Comparison of ENCODE assay signal across 8 mouse cellular contexts in genomic region chr6:129180403-129181169, GRCm38 (mm10). TPM values are rescaled to one million over a fixed set of nuclear protein-coding genes. Genes with fewer than 3 reads are reported as not detected.
A peak's percentile ranks its signal among the peaks of the same experiment; 100 is the strongest.
DNase-seq lines count a peak whose midpoint lies in the region; ATAC-seq and TF ChIP-seq lines count a peak whose summit lies in the region.

Clec2d (plus strand) TSS chr6:129180615.

- peaks cover 10% of the 10 kb centered on the region; the same call in 1 of the 2 replicates for H3K36me3 ChIP-seq in erythroblast, embryonic 14.5 days (ENCODE audit: control insufficient read depth)
- peaks cover 3% of the 10 kb centered on the region; the same call in 1 of the 2 replicates for H3K36me3 ChIP-seq in heart, embryonic 10.5 days
- H3K36me3 ChIP-seq in kidney, embryonic 14.5 days (ENCODE audit: control insufficient read depth, insufficient read depth, low read length), result peaks cover 7% of the 10 kb centered on the region; the same call in 1 of the 2 replicates
- H3K36me3 ChIP-seq in liver, embryonic 11.5 days (ENCODE audit: control insufficient read depth, insufficient read depth, low read length), result no peaks in the 10 kb centered on the region
- H3K36me3 ChIP-seq in myocyte (ENCODE audit: control insufficient read depth, insufficient read depth), result peaks cover 25% of the 10 kb centered on the region

- peak within 1 kb of the TSS; percentile 44 for H3K4me2 ChIP-seq in kidney, embryonic 14.5 days (replicated peaks; ENCODE audit: low read depth, low read length)
- peak within 1 kb of the TSS; percentile 72 for H3K4me2 ChIP-seq in liver, embryonic 11.5 days
- H3K4me2 ChIP-seq in myocyte (ENCODE audit: low read depth), result peak within 1 kb of the TSS; percentile 46

- peak within 1 kb of the TSS; percentile 66 for H3K4me3 ChIP-seq in erythroblast, embryonic 14.5 days (replicated peaks)
- peak within 1 kb of the TSS; percentile 47 for H3K4me3 ChIP-seq in heart, embryonic 10.5 days
- peak within 1 kb of the TSS; percentile 56 for H3K4me3 ChIP-seq in kidney, embryonic 14.5 days (ENCODE audit: low read length)
- H3K4me3 ChIP-seq in liver, embryonic 11.5 days (ENCODE audit: low read depth, low read length), result peak within 1 kb of the TSS; percentile 58
- H3K4me3 ChIP-seq in myocyte, result peak within 1 kb of the TSS; percentile 73

- peak; percentile 95 for DNase-seq in CD4-positive, CD25-positive, alpha-beta regulatory T cell, adult 2 months (ENCODE audit: low read depth, low spot score)
- DNase-seq in brain, embryonic 14.5 days (ENCODE audit: low read depth), result peak; percentile 93
- DNase-seq in heart, embryonic 10.5 days (ENCODE audit: low spot score), result peak; percentile 86
- DNase-seq in liver, embryonic 11.5 days (ENCODE audit: low spot score), result peak; percentile 61
- peak; percentile 72 to 77 for DNase-seq in spleen, postnatal 4 days (ENCODE audit: low spot score in 2 of 2)

- H3K27me3 ChIP-seq in erythroblast, embryonic 14.5 days (ENCODE audit: control insufficient read depth), result no peaks in the 10 kb centered on the region
- H3K27me3 ChIP-seq in heart, embryonic 10.5 days (ENCODE audit: insufficient read depth, poor library complexity, severe bottlenecking), result no peaks in the 10 kb centered on the region
- H3K27me3 ChIP-seq in kidney, embryonic 14.5 days (ENCODE audit: control insufficient read depth, insufficient read depth, low read length), result no peaks in the 10 kb centered on the region
- H3K27me3 ChIP-seq in liver, embryonic 11.5 days (replicated peaks; ENCODE audit: control insufficient read depth, insufficient read depth, low read length), result no peaks in the 10 kb centered on the region
- no peaks in the 10 kb centered on the region for H3K27me3 ChIP-seq in myocyte (ENCODE audit: control insufficient read depth, insufficient read depth, insufficient read length)

- peak; percentile 34; the same call in 1 of the 2 replicates for TF ChIP-seq CTCF in brain, embryonic 14.5 days (IDR thresholded peaks at IDR 0.05; ENCODE audit: borderline replicate concordance, extremely low read depth, insufficient read depth, insufficient read length)

- H3K9me3 ChIP-seq in erythroblast, embryonic 14.5 days (ENCODE audit: control insufficient read depth, low read length), result no peaks in the 10 kb centered on the region
- H3K9me3 ChIP-seq in heart, embryonic 10.5 days, result no peaks in the 10 kb centered on the region
- no peaks in the 10 kb centered on the region for H3K9me3 ChIP-seq in kidney, embryonic 14.5 days (ENCODE audit: control insufficient read depth, low read length)
- no peaks in the 10 kb centered on the region for H3K9me3 ChIP-seq in liver, embryonic 11.5 days (ENCODE audit: control insufficient read depth, low read length)

- 11% methylated on average over 15 of the region's 15 CpGs for WGBS in heart, embryonic 10.5 days
- WGBS in kidney, embryonic 14.5 days, result 6% methylated on average over 15 of the region's 15 CpGs
- 9% methylated on average over 15 of the region's 15 CpGs for WGBS in liver, embryonic 11.5 days

- H3K79me2 ChIP-seq in myocyte (ENCODE audit: control insufficient read depth, insufficient read depth), result peaks cover 28% of the 10 kb centered on the region

- peaks cover 8% of the 10 kb centered on the region for H3K4me1 ChIP-seq in erythroblast, embryonic 14.5 days (ENCODE audit: control insufficient read depth)
- H3K4me1 ChIP-seq in heart, embryonic 10.5 days, result no peaks in the 10 kb centered on the region
- H3K4me1 ChIP-seq in kidney, embryonic 14.5 days (ENCODE audit: control insufficient read depth, insufficient read depth, low read length), result no peaks in the 10 kb centered on the region
- H3K4me1 ChIP-seq in liver, embryonic 11.5 days (replicated peaks; ENCODE audit: control insufficient read depth, insufficient read depth, low read length), result no peaks in the 10 kb centered on the region

- H3K27ac ChIP-seq in heart, embryonic 10.5 days, result peak within 1 kb of the TSS; percentile 88
- H3K27ac ChIP-seq in kidney, embryonic 14.5 days (ENCODE audit: low read depth, low read length), result peak within 1 kb of the TSS; percentile 92
- H3K27ac ChIP-seq in liver, embryonic 11.5 days (ENCODE audit: low read depth, low read length), result peak within 1 kb of the TSS; percentile 63

- H3ac ChIP-seq in myocyte (ENCODE audit: control insufficient read depth, insufficient read length), result peak within 1 kb of the TSS; percentile 81

- peak; percentile 94 for ATAC-seq in kidney, embryonic 14.5 days (ENCODE audit: low FRiP score, low TSS enrichment)
- ATAC-seq in liver, embryonic 11.5 days (replicated peaks; ENCODE audit: low FRiP score), result peak; percentile 90

- TF ChIP-seq POLR2A in brain, embryonic 14.5 days (IDR thresholded peaks at IDR 0.05; ENCODE audit: borderline replicate concordance, extremely low read depth, insufficient read depth, insufficient read length, poor library complexity, severe bottlenecking), result no peak
- TF ChIP-seq POLR2A in myocyte (IDR thresholded peaks at IDR 0.05; ENCODE audit: insufficient read length, low read depth), result peak; percentile 45

- peak within 1 kb of the TSS; percentile 68 for H3K9ac ChIP-seq in kidney, embryonic 14.5 days (ENCODE audit: low read depth, low read length)
- peak within 1 kb of the TSS; percentile 63 for H3K9ac ChIP-seq in liver, embryonic 11.5 days (ENCODE audit: low read depth, low read length)

TF ChIP-seq in myocyte, 11 proteins besides CTCF, POLR2A, EP300 and RAD21:
- TF ChIP-seq MYOG (IDR thresholded peaks at IDR 0.05; ENCODE audit: control insufficient read depth in 1 of 3, insufficient read depth in 1 of 3, insufficient read length in 2 of 3, low read depth in 2 of 3) (no peak), TCF12 (IDR thresholded peaks at IDR 0.05; ENCODE audit: insufficient read depth, poor library complexity, severe bottlenecking) (no peak), TCF3 (IDR thresholded peaks at IDR 0.05; ENCODE audit: insufficient read length, low read depth) (no peak), E2F4 (IDR thresholded peaks at IDR 0.05; ENCODE audit: insufficient read depth) (peak; percentile 5), MAX (IDR thresholded peaks at IDR 0.05; ENCODE audit: low read depth) (no peak), REST (IDR thresholded peaks at IDR 0.05; ENCODE audit: insufficient read depth, insufficient read length) (no peak), USF1 (IDR thresholded peaks at IDR 0.05; ENCODE audit: low read depth) (no peak), CEBPB (IDR thresholded peaks at IDR 0.05; ENCODE audit: insufficient read depth, poor library complexity, severe bottlenecking) (peak; percentile 33; the same call in 1 of the 2 replicates), MYOD1 (IDR thresholded peaks at IDR 0.05; ENCODE audit: control insufficient read depth in 1 of 3, insufficient read length in 2 of 3, low read depth in 2 of 3) (no peak), POLR2AphosphoS2 (IDR thresholded peaks at IDR 0.05; ENCODE audit: insufficient read length, low read depth) (peak; percentile 64), SRF (IDR thresholded peaks at IDR 0.05; ENCODE audit: control insufficient read depth, insufficient read length, low read depth) (no peak)

RNA-seq across cellular contexts. Expression of gene Clec2d, which starts in this region (rescaled TPM):
- 1.9 and 2.1 TPM in 2 replicates for polyA plus RNA-seq in brain, embryonic 14.5 days (2012; rRNA removed)
- not detected in 2 replicates for polyA plus RNA-seq in erythroblast, embryonic 14.5 days (2012)
- not detected in 2 replicates for polyA plus RNA-seq in heart, embryonic 10.5 days (2016; fragmentation: Nextera tagmentation; extraction: Ambion mirVana)
- 0.31 and 0.58 TPM in 2 replicates for polyA plus RNA-seq in kidney, embryonic 14.5 days (2014; fragmentation: Nextera tagmentation; extraction: Ambion mirVana)
- polyA plus RNA-seq in liver, embryonic 11.5 days (2014; fragmentation: Nextera tagmentation; extraction: Ambion mirVana), result not detected in 2 replicates
- 19.7 TPM for polyA plus RNA-seq in myocyte (2012; fragmentation: generic; extraction: Trizol)

Comparison
In these comparisons a context has a peak if more than half of its experiments do, and no peak if none do; other contexts are left out.
1. Peak in every context shown above with its lines: DNase-seq, ATAC-seq, H3K4me3 ChIP-seq and H3K27ac ChIP-seq.
2. Peak in DNase-seq, H3K4me3 ChIP-seq and H3K27ac ChIP-seq in heart, embryonic 10.5 days; RNA of the gene not detected or under 1 TPM.
3. Peak in ATAC-seq, H3K4me3 ChIP-seq, H3K27ac ChIP-seq, H3K9ac ChIP-seq and H3K4me2 ChIP-seq in kidney, embryonic 14.5 days; RNA of the gene not detected or under 1 TPM.
4. Peak in DNase-seq, ATAC-seq, H3K4me3 ChIP-seq, H3K27ac ChIP-seq, H3K9ac ChIP-seq and H3K4me2 ChIP-seq in liver, embryonic 11.5 days; RNA of the gene not detected or under 1 TPM.